Mouse (Mus musculus) right cerebral cortex, postnatal 36 days (tissue): ENCODE data around the gene Nufip1.

Experiments used
- DNase-seq, 2 experiments: peaks; one replicate each; pipeline ENCODE4 v3.0.0; 2022; ENCODE audit warnings: low spot score in 2 of 2, mixed read lengths in 1 of 2

The Nufip1 gene

DNA sequence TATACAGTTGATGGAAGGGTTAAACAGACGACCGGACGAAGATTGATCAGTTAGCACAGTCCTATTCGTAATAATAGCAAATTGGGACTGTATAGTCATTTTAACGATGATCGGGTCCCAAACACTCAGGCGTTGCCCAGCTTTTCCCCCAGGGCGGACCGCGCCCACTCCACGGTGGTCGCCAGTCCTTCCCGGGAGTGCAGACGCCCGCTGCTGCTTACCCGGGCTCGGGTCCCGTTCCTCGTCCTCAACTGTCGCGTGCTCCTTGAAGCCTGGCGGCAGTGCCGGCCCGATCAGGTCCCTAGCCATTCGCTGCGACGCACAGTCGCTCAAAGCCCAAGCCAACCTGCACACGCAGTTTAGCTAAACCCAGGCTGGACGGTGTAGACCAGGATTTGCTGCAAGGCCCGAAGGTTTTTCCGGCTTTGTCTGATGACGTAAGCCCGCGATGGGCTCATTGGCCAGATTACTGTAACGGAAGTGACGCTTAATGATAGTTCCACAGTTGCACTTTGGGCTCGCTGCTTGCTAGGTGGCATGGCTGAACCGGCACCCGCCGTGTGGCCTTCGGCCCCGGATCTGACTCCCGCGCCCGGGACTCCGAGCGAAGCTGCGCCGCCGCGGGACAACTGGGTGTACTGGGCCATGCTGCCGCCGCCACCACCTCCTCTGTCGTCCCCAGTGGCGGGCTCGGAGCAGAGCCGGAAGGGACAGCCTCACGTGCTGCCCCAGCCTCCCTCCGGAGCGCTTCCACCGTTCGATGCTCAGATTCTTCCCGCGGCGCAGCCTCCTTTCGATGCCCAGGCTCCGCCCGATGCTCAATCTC, at the start of gene Nufip1, which contains the start of gene Gpalpp1:
Nufip1 (plus strand) TSS at position 496 of the 826 bp plus-strand sequence.
Gpalpp1 (minus strand) TSS at position 365 of the 826 bp plus-strand sequence.
- peak; percentile 93 to 96 for DNase-seq

- no peak for DNase-seq
These were observed 43.5 kb upstream of the Nufip1 start for GRCm38 (mm10) chr14:76067237-76067636.

DNA sequence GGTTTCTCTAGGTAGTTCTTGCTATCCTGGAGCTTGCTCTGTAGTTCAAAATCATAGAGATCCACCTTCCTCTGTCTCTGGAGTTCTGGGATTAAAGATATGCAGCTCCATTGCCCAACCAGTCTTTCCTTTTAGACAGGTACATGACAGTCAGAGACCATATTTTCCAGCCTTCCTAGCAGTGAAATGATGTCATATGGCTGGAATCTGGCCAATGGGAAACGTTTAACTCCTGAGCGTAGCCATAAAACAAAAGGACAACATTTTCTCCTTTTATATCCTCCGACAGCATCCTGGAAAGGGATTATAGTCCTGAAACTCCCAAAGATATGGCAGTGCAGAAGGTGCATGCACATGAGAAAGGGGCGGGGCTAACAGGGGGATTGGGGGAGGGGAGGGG, 42.4 kb upstream of the Nufip1 start:
- DNase-seq = no peak

DNA sequence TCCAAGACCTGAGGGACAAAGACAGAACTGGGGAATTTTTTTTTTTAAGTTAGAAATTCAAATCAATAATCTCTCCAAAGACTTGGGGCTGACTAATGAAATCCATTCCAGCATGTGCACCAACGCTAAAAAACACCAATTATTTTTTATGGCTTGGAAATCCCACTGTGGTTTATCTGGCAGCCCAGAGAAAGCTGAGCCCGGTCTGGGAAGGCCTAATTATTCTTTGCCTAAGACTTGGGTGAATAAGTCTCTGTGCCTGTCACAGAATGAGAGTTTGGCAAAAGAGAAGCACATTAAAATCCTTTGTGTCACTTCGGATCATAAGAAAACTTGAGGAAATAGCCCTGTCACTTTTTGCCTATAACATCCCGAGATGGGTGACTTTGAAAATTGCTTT, 41.4 kb upstream of the Nufip1 start:
- DNase-seq = no peak

DNA sequence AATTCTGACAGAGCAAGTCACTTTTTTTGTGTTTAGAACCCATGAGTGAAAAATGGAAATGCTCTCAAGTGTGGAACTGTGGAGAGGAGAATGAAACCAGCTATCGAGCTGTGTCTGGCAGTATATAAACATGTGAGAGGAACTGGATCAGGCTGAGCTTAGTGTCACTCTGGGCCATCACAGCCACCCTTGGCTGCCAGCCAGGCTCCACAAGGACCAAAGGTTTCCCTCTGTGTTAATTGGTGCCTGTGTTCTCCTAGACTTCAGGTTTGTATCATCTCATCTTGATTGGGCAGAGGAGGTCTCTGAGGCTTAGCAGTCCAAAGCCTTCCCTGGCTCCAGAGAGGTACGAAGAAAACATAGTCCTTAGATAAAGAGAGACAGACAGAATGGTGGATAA, 38.1 kb upstream of the Nufip1 start:
- no peak for DNase-seq

DNA sequence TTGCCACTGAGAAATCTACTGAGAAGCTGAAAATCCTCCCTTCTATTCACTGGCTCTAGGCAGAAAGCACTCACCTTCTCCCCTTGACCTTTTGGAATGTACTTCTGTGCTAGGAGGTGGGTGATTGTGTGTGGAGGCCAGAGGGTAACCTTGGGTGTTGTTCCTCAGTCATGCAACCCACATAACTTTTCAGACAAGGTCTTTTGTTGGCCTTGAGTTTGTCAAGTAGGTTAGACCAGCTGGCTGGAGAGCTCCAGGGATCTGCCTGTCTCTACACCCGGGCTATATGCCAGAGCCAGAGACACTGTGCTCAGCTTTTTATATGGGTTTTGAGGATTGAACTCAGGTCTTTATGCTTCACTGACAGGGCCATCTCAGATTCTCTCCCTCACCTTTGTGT, 36.5 kb upstream of the Nufip1 start:
- DNase-seq = no peak

GRCm38 (mm10) chr14:76075721-76076120, 35.0 kb upstream of the Nufip1 start:
- DNase-seq = no peak

DNA sequence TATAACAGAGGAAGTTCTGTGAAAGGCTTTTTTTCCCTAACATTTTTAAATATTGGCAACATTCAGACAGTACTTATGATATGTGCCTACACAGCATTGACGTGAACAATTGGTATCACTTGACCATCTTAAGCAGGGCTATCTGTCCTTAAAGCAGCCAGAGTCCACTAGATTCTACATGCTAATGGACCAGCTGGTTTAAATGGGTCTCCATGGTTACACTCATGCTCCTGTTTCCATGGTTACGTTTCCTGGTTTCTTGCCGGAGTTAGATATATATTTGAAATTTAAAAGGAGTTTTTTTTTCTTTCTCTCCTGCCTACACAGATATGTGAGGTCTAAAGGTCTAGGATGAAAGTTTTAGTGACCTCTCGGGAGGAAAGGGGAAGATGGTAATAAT, 34.1 kb upstream of the Nufip1 start:
- peak in 1 of 2 experiments; percentile 8 for DNase-seq

- peak; percentile 51 to 57 for DNase-seq
These were observed 33.6 kb upstream of the Nufip1 start for GRCm38 (mm10) chr14:76077088-76077491.

DNA sequence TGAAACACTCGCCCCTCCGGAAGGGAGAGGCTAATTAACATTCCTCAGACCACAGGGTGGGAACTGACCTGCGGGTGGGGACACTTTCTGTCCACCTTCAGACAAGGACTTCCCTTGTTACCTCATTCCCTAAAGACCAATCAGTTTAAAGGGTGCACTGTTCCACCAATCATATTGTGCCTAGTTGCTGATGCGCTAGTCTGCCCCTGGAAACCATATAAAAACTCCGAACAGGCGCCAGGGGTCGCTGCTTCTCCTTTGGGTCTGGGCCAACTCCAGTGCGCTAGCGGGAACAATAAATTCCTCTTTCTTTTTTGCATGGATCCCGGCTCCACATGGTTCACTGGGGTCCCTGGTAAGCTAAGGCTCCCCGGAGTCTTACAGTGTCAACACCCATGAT, 29.2 kb upstream of the Nufip1 start:
- DNase-seq = no peak

GRCm38 (mm10) chr14:76082086-76082636, 28.5 kb upstream of the Nufip1 start:
- DNase-seq = no peak

DNA sequence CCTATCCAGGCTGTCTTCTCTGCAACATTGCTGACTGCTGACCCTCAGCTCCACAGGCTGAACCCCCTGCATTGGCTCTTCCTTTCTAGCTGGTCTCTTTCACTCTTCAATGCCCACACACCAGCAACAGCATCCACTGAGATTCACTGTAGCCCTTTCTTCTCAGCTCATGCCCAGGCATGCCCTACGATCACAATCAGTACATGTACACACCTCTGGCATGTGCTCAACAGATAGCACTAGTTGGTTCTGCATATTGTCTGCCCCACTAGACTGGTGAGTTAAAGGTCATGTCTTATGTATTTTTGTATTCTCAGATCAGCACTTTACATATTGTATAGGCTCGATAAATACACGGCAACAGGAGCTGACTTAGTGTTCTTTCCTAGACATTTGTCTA, 26.5 kb upstream of the Nufip1 start:
- DNase-seq = no peak

DNA sequence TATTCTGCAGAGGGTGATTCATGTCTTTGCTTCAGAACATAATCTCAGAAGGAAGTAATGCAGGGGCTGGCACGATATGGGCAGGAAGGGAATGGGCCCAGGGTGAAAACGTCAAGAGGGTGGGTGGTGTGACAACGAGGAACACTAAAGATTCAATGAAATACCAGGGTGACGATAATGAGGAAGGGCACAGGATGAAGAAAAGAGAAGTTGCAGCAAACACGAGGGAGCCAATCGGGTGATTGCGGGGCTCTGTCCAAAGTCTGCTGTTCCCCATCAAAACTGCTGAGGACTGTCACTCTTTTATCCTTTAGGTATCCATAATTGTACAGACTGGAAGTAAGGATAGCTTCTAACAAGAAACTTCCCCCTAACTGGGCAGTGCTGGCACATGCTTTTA, 13.4 kb upstream of the Nufip1 start:
- no peak for DNase-seq

DNA sequence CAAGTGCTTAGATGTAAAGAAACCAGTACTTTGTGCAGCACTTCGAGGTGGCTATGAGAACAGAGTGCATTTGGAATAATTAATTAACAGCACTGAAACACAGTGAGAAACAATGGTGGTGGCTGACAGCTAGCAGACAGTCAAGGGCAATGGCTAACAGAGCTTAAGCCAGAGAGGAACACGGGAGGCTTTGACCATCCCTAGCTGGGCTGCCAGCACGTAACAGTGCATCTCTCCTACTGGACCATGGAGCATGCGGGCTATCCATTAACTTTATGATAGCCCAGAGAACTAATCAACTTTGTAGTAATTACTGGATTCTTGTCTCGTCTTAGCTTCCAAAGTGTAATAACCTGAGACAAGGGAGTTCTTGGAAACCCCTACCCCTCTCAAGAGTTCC, 12.9 kb upstream of the Nufip1 start:
- DNase-seq = no peak

DNA sequence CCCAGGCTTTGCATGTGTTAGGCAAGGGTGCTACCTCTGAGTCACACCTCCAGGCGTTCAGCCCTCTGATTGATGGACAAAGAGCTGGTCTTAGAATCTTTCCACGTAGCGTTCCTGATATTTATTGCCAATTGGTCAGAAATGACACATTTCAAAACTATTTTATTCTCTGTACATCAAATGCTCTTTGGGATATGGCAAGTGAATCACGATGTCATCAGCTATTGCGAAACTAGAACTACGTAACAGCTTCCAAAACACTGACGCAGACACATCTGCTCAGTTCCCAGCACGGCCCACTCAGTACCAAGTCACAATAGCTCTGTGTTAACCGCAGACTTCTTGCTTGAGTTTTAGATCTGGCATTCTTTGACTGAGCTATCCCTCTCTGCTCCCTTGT, 11.1 kb upstream of the Nufip1 start:
- DNase-seq = no peak

GRCm38 (mm10) chr14:76115744-76116143, 5.1 kb downstream of the Nufip1 start:
- no peak for DNase-seq

DNA sequence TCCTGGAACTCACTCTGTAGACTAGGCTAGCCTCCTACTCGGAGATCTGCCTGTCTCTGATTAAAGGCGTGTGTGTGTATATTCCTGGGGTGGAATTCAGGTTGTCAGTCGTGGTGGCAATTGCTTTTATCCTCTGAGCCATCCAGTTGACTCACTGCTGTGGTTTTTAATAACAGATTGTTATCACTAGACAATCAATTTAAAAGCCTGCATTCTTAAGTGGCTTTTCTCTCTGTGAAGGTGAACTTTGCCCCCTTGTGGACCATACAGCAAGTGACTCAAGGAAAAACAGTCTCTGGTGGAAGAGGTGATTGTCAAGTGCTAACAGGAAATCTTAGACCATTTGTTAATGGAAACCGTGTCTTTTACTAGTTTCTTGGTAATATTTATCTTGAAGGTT, 8.3 kb downstream of the Nufip1 start:
- no peak for DNase-seq

- DNase-seq = peak; percentile 26 to 61
These were observed 9.8 kb downstream of the Nufip1 start for GRCm38 (mm10) chr14:76120472-76120871.

DNA sequence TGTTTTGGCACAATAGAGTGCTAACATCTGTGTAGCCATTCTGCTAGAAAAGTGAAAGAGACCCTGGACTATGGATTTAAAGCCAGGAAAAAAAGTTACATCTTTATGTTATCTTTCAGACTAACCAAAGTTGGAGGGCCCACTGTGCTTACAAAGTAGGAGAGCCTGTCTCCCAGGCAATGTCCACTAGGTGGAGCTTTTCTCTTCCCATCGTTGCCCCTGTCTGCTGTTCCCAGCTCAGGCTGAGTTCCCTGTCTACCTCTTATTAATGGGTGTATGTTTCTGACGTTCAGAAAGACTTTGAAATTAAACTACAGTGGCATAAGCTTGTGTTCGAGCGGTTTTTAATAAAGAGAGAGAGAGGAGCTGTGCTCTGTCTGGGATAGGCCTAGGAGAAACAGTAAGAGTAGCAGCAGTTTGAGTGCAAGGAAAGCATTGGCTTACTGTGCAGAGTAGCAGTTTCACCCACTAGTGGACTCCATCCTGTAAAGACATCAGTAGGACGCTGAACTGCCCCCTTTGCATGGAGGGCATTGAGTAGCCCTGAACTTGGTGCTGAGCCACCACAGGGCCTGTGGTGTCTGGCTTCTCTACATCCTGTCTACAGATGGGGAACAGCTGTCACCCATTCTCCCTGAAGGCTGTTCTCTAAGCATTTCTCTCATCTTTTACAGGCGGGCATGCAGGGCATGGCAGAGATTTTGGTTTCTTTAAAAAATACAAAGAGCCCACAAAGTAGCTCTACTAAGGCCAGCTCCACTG, 11.4 kb downstream of the Nufip1 start:
- DNase-seq = peak in 1 of 2 experiments; percentile 19

- DNase-seq = no peak
These were observed 12.0 kb downstream of the Nufip1 start for GRCm38 (mm10) chr14:76122663-76123058.

DNA sequence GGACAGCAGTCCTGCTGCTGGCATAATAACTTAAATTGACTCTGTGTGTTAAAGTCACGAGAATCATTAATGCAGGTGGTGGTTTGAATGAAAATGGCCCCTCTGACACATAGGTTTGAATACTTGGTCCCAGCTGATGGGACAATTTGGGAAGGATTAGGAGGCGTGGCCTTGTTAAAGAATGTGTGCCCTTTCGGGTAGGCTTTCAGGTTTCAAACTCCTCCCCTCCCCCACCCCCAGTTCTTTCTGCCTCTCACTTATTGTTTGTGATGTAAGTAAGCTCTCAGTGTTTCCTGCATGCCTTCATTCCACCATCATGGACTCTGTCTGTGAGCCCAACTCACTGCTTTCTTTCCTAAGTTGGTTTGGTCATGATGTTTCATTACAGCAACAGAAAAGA, 16.6 kb downstream of the Nufip1 start:
- no peak for DNase-seq

GRCm38 (mm10) chr14:76128174-76128573, 17.5 kb downstream of the Nufip1 start:
- DNase-seq = no peak

DNA sequence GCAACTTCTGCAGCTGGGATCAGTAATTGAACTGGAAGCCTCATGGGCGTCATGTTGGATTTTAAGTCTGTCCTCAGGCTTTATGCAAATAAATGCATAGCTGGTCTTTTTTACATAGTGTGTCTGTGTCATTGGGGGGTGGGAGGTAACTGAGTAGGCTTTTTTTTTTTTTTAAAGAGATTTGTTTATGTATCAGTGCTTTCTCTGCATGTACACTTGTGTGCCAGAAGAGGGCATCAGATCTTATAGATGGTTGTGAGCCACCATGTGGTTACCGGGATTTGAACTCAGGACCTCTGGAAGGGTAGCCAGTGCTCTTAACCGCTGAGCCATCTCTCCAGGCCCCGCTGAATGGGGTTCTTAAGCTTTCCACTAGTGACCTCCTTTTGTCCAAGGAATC, 24.3 kb downstream of the Nufip1 start:
- DNase-seq = no peak
